Mouse (Mus musculus) ovary, postnatal 36 days (tissue): ENCODE data around the gene Rab21.
A peak's percentile ranks its signal among the peaks of the same experiment; 100 is the strongest.
"Not testable (repeated sequence)": the region's sequence is repeated elsewhere in the genome, so short reads cannot be mapped to it uniquely, and the experiment has no call there.

Source experiments
- DNase-seq: peaks from one replicate; pipeline ENCODE4 v3.0.0; 2022; ENCODE audit warnings: low spot score, mixed read lengths

The Rab21 gene

GRCm38 (mm10) chr10:115328514-115328913 lies 13.1 kb upstream of the Rab21 start:
- DNase-seq, result no peak

DNA sequence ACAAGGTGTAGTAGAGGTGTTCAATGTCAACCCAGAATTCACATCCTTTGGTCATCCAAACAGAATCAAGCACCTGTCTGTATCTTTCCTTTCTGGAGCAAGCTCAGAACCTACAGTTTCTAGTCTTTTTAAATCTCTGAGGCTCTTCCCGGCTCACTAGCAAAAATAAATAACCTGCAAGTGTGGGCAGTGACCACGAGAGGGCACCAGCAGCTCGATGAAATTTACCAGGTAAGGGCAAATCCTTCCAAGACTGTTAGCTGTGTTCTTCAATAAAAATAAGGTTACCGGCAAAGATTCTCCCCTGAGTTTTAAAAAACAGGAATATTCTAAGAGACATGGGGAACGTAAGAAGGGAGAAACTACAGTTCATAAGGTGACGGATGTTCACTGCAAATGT lies 7.9 kb upstream of the Rab21 start:
- peak; percentile 68 for DNase-seq

GRCm38 (mm10) chr10:115321317-115322035 lies 6.1 kb upstream of the Rab21 start:
- DNase-seq, result no peak

DNA sequence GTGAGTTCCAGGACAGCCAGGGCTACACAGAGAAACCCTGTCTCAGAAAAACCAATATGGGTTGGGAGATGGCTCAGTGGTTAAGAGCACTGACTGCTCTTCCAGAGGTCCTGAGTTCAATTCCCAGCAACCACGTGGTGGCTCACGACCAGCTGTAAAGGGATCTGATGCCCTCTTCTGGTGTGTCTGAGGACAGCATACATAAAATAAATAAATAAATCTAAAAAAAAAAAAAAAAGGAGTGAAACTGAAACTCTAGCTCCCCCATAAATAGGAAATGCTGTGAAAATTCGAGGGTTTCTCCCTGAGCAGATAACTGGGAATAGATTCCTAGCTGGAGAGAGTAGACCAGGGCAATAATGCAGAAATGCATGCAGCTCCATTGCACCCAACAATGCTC lies 3.0 kb upstream of the Rab21 start:
- not testable (repeated sequence) for DNase-seq

- DNase-seq, result no peak
Observed at GRCm38 (mm10) chr10:115316313-115316712, 919 bp upstream of the Rab21 start.

GRCm38 (mm10) chr10:115314582-115315452 lies 577 bp downstream of the Rab21 start:
- DNase-seq, result no peak

DNA sequence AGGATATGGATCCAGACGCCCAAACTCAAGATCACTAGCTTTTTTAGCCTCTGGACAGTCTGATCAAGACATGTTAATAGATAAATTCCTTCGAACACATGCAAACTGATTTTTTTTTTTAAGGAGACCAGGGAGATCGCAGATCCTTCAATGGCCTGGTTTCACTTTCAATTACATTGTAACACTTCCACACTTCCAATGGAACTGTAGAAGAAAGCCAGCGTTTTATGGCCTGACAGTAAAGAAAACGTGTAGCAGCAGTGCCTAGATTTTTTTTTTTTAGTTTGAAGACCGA lies 1.2 kb downstream of the Rab21 start:
- DNase-seq, result no peak

GRCm38 (mm10) chr10:115313641-115314286 lies 1.6 kb downstream of the Rab21 start:
- no peak for DNase-seq

DNA sequence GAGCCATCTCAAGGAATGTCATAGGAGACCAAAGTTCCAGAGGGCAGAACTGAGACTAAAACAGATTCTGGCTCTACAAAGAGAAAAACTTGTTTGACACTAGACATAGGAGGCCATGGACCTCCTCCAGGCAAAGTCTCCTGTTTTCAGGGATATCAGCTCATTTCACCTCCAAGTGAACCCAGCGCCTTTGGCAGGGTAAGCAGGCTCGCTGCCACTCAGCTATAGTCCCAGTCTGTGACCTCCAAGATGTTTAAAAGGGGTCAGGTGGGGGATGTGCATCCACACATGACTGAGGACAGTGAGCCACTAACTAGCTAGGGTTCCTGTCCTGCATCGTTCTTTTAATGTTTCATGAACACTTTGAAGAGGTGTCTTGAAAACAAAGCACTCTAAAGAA lies 2.7 kb downstream of the Rab21 start:
- peak; percentile 13 for DNase-seq

- no peak for DNase-seq
Observed at GRCm38 (mm10) chr10:115312194-115312593, 3.2 kb downstream of the Rab21 start.

DNA sequence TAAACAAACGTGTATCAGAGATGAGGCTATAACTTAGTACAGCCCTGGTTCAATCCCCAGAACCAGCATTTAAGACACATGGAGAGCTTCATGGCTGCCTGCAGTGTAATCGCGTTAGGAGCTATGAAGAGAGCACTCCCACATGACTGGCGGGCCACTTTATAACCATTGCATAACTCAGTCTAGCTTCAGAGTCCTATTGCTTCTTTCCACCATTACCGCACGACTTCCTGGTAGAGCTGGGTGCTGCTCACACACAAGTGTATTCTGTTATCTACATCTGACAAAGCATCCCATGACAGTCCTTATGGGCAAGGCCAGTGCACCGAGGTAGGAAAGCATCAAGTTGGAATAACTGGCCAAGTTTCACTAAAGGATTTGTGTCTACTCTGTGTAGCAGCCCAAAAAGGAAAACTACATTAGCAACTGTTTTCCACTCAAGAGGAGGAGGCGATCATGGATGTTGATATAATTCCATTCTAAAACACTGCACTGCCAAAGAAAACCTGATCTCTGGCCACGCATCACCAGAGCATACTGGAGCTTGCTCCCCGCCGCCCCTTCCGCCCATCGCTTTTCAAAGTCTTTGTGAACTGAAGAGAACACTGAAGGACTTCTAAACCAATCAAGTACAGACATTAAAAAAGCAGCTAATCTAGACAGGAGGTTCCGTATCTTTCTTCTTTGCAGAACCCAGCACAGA lies 4.0 kb downstream of the Rab21 start:
- DNase-seq, result no peak

DNA sequence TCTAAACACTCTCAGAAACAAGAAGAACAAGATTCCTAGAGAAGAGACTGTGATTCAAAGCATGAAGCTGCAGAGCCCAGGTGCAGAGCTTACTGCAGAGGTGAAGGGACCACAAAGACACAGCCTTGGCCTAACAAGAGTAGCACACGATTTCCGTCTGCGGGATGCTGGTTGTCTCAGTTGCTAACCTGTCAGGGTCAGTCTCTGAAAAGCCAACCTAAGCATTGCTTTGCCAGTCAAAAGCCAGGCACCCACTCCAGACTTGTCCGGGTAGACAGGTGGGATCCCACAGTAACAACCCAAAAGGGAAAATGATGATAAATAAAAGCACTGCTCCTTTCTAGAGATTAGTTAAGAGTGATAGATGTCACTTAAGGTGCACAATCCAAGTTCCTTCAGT lies 6.2 kb downstream of the Rab21 start:
- no peak for DNase-seq

DNA sequence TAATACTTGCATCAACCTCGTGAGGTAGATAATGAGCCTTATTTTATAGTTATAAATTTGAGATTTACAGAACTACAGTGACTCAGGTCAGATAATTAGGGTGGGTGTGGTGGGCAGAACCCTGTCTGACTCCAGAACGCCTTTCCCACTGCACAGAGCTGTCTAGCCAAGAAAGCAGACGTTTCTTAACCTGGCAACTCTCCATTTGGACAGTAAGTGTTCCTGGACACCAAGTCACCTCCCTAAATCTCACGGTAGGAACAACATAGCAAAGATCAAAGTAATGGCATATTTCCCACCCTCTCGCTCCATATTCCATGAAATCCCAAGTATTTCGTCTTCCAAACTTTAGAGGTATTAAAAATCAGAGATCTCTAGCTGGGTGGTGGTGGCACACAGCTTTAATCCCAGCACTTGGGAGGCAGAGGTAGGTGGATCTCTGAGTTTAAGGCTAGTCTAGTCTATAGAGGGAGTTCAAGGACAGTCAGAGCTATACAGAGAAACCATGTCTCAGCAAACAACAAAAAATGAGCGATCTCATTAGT lies 8.0 kb downstream of the Rab21 start:
- no peak for DNase-seq

GRCm38 (mm10) chr10:115298683-115299082 lies 16.7 kb downstream of the Rab21 start:
- DNase-seq, result no peak

GRCm38 (mm10) chr10:115297582-115297981 lies 17.8 kb downstream of the Rab21 start:
- DNase-seq, result no peak

GRCm38 (mm10) chr10:115296401-115296935 lies 18.9 kb downstream of the Rab21 start:
- no peak for DNase-seq

GRCm38 (mm10) chr10:115295162-115295561 lies 20.2 kb downstream of the Rab21 start:
- no peak for DNase-seq

DNA sequence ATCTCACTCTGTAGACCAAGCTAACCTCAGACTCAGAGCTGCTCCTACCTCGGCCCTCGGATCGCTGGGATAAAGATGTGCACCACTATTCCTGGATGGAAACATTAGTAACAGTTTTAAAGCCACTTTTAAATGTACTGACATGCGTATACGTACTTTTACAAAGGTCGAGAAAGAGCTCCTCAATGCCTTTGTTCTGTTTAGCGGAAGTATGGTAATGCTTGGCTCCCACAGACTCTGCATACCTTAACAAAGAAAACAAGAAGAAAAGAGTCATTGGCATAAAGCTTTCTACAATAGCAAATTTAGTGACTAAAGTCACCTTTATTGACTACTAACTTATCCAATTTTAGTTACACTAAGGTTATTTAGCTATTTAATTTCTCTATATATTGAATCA lies 20.7 kb downstream of the Rab21 start:
- no peak for DNase-seq

DNA sequence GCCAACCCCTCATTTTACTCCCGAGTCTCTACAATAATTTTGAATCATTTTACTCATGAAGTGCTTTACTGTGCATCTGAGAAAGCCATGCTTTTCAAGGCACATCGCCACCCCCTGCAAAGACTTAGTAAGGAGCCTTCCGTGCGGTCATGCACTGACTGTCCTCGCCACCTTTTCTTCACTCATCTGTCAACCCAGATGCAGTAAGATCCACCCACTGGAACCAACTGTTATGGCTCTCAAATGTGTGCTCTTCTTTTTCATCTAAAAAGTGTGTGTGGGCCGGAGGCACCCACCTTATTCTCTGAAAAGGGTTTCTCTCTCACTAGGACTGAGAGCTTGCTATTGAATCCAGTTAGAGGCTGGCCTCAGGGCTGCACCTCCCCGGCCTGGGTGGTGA lies 21.4 kb downstream of the Rab21 start:
- DNase-seq, result no peak

GRCm38 (mm10) chr10:115290671-115291070 lies 24.7 kb downstream of the Rab21 start:
- DNase-seq, result no peak

- no peak for DNase-seq
Observed at GRCm38 (mm10) chr10:115288856-115289255, 26.5 kb downstream of the Rab21 start.

- DNase-seq, result no peak
Observed at GRCm38 (mm10) chr10:115284170-115284569, 31.2 kb downstream of the Rab21 start.
